Mouse (Mus musculus) neural tube, embryonic 13.5 days (tissue): ENCODE data around the gene 4930512M02Rik. TPM values are rescaled to one million over a fixed set of nuclear protein-coding genes. Genes with fewer than 3 reads are reported as not detected.
"Not testable (repeated sequence)": the region's sequence is repeated elsewhere in the genome, so short reads cannot be mapped to it uniquely, and the experiment has no call there.

ENCODE experiments used
- ATAC-seq: fragments of 200-750 bp; cut with Nextera tagmentation; 2 replicates; pipeline ENCODE4 v1.8.0; 2017; ENCODE audit warnings: low read depth, mild to moderate bottlenecking, moderate TSS enrichment, moderate library complexity
- H3K27ac ChIP-seq: fragments of 300-500 bp; sonication (generic); replicated peaks from 2 replicates; pipeline ENCODE4 v1.5.1; 2015; ENCODE audit warnings: moderate library complexity, mild to moderate bottlenecking, inconsistent platforms
- H3K27me3 ChIP-seq: fragments of 300-500 bp; sonication (generic); 2 replicates; pipeline ENCODE4 v1.6.1; 2015; ENCODE audit warnings: mild to moderate bottlenecking, inconsistent platforms
- H3K36me3 ChIP-seq: fragments of 300-500 bp; sonication (generic); 2 replicates; pipeline ENCODE4 v1.6.1; 2015; ENCODE audit warnings: mild to moderate bottlenecking, inconsistent platforms
- H3K4me1 ChIP-seq: fragments of 300-500 bp; sonication (generic); replicated peaks from 2 replicates; pipeline ENCODE4 v1.6.1; 2015; ENCODE audit warnings: inconsistent platforms
- H3K4me2 ChIP-seq: fragments of 300-500 bp; sonication (generic); 2 replicates; pipeline ENCODE4 v1.6.1; 2015; ENCODE audit warnings: inconsistent platforms, mild to moderate bottlenecking, moderate library complexity
- H3K4me3 ChIP-seq: fragments of 300-500 bp; sonication (generic); 2 replicates; pipeline ENCODE4 v1.5.1; 2015; ENCODE audit warnings: mild to moderate bottlenecking, inconsistent platforms
- H3K9ac ChIP-seq: fragments of 300-500 bp; sonication (generic); 2 replicates; pipeline ENCODE4 v1.6.1; 2015; ENCODE audit warnings: moderate library complexity, mild to moderate bottlenecking, inconsistent platforms
- H3K9me3 ChIP-seq: fragments of 300-500 bp; sonication (generic); 2 replicates; pipeline ENCODE4 v1.6.1; 2016; ENCODE audit warnings: inconsistent platforms
- WGBS: fragments of 180-500 bp; shearing (Covaris S2); methylation state at CpG from one replicate; pipeline ENCODE4 v1.1.7; 2015; 5-methylcytosine and 5-hydroxymethylcytosine counted together
- polyA plus RNA-seq: library from polyadenylated mRNA; unstranded; fragments of >200 nt; fragmentation: Nextera tagmentation; extraction: Ambion mirVana; gene quantifications from 2 replicates; pipeline ENCODE4 v1.2.1, GENCODE M21; 2015

The 4930512M02Rik gene
- polyA plus RNA-seq: not detected in 2 replicates

- not testable (repeated sequence) for H3K27ac ChIP-seq, H3K9ac ChIP-seq, H3K36me3 ChIP-seq, H3K4me3 ChIP-seq, ATAC-seq, H3K4me1 ChIP-seq, H3K27me3 ChIP-seq, H3K9me3 ChIP-seq, H3K4me2 ChIP-seq
- 92% methylated on average over 3 of the region's 4 CpGs for WGBS
Measured at GRCm38 (mm10) chr11:11627735-11628134, at the start of gene 4930512M02Rik. Gene 4930512M02Rik, minus strand, starts transcription at chr11:11627835.

- no peak overlapping the region for H3K27ac ChIP-seq
- H3K4me3 ChIP-seq: no peak overlapping the region
- H3K36me3 ChIP-seq: no peaks in the 10 kb centered on the region
- ATAC-seq: no peak
- H3K4me2 ChIP-seq: no peak overlapping the region
- no peaks in the 10 kb centered on the region for H3K27me3 ChIP-seq
- 77% methylated on average over 7 of the region's 7 CpGs for WGBS
- no peak overlapping the region for H3K9ac ChIP-seq
- H3K4me1 ChIP-seq: no peaks in the 10 kb centered on the region
- no peaks in the 10 kb centered on the region for H3K9me3 ChIP-seq
Measured at GRCm38 (mm10) chr11:11677165-11677564, 49.5 kb upstream of the 4930512M02Rik start.

DNA sequence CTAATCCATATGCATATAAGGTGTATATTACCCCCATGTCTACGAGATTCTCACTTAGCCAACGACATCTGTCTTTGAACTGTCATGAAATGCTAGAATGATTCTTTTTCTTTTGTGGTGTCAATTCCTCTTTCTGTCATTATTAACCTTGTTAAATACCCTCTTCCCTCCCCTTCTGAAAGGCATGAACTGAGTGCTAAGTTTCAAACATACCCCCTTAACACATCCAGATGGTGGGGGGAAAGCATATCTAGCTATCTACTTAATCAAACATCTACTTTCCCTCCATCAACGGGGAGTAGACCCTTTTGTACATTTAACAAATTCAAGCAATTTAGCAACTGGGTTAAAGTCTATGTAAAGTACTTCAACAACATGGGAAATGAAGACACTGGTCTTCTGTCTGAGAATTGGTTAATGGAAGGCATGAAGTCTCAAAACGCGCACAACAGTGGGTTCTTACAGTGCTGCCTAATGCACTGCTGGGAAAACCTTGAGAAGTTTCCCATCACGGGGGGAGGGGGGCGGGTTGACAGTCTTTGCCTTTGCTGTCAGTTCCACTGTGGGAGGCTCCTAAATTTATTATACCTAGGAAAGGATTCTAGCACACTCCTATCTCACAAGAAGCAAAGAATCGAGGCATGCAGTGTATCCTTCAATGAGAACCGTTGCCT, 48.6 kb upstream of the 4930512M02Rik start:
- Histone ChIP-seq H3K27ac (no peak overlapping the region), H3K9ac (no peak overlapping the region), H3K4me1 (no peaks in the 10 kb centered on the region), H3K9me3 (no peaks in the 10 kb centered on the region), H3K36me3 (no peaks in the 10 kb centered on the region), H3K4me3 (no peak overlapping the region), H3K4me2 (no peak overlapping the region), H3K27me3 (no peaks in the 10 kb centered on the region)
- ATAC-seq: no peak
- WGBS: 84% methylated on average over 9 of the region's 9 CpGs

GRCm38 (mm10) chr11:11675063-11675462, 47.4 kb upstream of the 4930512M02Rik start:
- Histone ChIP-seq H3K27ac (no peak overlapping the region), H3K9me3 (no peaks in the 10 kb centered on the region), H3K4me3 (no peak overlapping the region), H3K27me3 (no peaks in the 10 kb centered on the region), H3K36me3 (no peaks in the 10 kb centered on the region), H3K4me1 (no peaks in the 10 kb centered on the region), H3K9ac (no peak overlapping the region), H3K4me2 (no peak overlapping the region)
- ATAC-seq: no peak

- WGBS: 71% methylated on average over 4 of the region's 4 CpGs
- H3K27ac ChIP-seq: no peak overlapping the region
- H3K36me3 ChIP-seq: no peaks in the 10 kb centered on the region
- H3K4me1 ChIP-seq: no peaks in the 10 kb centered on the region
- H3K4me3 ChIP-seq: no peak overlapping the region
- H3K9ac ChIP-seq: no peak overlapping the region
- no peak overlapping the region for H3K4me2 ChIP-seq
- no peak for ATAC-seq
- no peaks in the 10 kb centered on the region for H3K9me3 ChIP-seq
- no peaks in the 10 kb centered on the region for H3K27me3 ChIP-seq
Measured at GRCm38 (mm10) chr11:11672974-11673373, 45.3 kb upstream of the 4930512M02Rik start.

DNA sequence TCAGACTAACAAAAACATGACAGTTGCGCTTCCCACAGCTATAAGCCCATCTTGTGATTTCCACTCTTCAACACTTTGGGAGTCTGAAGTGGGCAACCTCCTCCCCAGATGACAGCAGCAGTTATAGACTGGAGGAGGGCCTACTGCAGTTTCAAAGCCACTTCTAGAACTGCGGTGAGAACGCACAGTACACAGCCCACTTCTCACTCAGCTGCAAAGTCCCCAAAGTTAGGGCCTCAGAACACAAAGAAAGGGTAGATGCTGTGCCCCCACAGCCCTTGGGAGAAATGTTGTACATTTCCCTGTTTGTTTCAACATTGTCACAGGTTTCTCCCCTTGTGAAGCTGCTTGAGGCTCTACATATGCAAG, 40.3 kb upstream of the 4930512M02Rik start:
- 93% methylated on average over 3 of the region's 3 CpGs for WGBS
- Histone ChIP-seq H3K4me2 (no peak overlapping the region), H3K27ac (no peak overlapping the region), H3K36me3 (no peaks in the 10 kb centered on the region), H3K4me3 (no peak overlapping the region), H3K4me1 (no peaks in the 10 kb centered on the region), H3K9ac (no peak overlapping the region), H3K27me3 (no peaks in the 10 kb centered on the region), H3K9me3 (no peaks in the 10 kb centered on the region)
- ATAC-seq: no peak

- Histone ChIP-seq H3K9ac (no peak overlapping the region), H3K4me3 (no peak overlapping the region), H3K27ac (no peak overlapping the region), H3K4me2 (no peak overlapping the region), H3K4me1 (no peaks in the 10 kb centered on the region), H3K9me3 (no peaks in the 10 kb centered on the region), H3K27me3 (no peaks in the 10 kb centered on the region), H3K36me3 (no peaks in the 10 kb centered on the region)
- no peak for ATAC-seq
- WGBS: 83% methylated on average over 4 of the region's 4 CpGs
Measured at GRCm38 (mm10) chr11:11667254-11667921, 39.8 kb upstream of the 4930512M02Rik start.

DNA sequence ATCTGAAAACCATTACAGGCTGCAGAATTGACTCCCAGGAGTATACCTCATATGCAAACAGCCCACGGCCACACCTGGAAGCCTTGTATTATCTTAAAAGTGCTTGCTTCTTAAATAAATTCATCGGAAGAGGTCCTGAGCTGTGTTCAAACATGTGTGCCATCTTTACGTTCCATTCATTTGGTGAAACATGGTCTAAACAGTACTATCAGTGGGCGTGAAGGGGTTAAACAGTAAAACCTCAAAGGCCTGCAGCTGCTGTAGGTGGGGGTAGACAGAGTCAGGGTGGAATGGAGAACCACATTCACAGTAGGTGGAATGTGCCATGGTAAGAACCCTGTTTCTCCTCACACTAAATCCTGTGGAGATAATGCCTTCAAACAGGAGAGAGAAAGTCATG, 33.0 kb upstream of the 4930512M02Rik start:
- no peak overlapping the region for H3K4me2 ChIP-seq
- no peak for ATAC-seq
- no peaks in the 10 kb centered on the region for H3K9me3 ChIP-seq
- WGBS: 86% methylated on average over 4 of the region's 4 CpGs
- H3K27ac ChIP-seq: no peak overlapping the region
- no peak overlapping the region for H3K4me3 ChIP-seq
- H3K36me3 ChIP-seq: no peaks in the 10 kb centered on the region
- H3K4me1 ChIP-seq: 0 out of 2 replicates have a peak, but pooled peaks cover 5% of the 10 kb centered on the region
- H3K27me3 ChIP-seq: no peaks in the 10 kb centered on the region
- H3K9ac ChIP-seq: no peak overlapping the region

- no peaks in the 10 kb centered on the region for H3K36me3 ChIP-seq
- no peaks in the 10 kb centered on the region for H3K27me3 ChIP-seq
- 82% methylated on average over 4 of the region's 4 CpGs for WGBS
- no peak for ATAC-seq
- H3K4me3 ChIP-seq: no peak overlapping the region
- H3K27ac ChIP-seq: no peak overlapping the region
- no peaks in the 10 kb centered on the region for H3K9me3 ChIP-seq
- 0 out of 2 replicates have a peak, but pooled peaks cover 5% of the 10 kb centered on the region for H3K4me1 ChIP-seq
- no peak overlapping the region for H3K4me2 ChIP-seq
- no peak overlapping the region for H3K9ac ChIP-seq
Measured at GRCm38 (mm10) chr11:11658834-11659233, 31.2 kb upstream of the 4930512M02Rik start.

GRCm38 (mm10) chr11:11657634-11658033, 30.0 kb upstream of the 4930512M02Rik start:
- Histone ChIP-seq H3K27me3 (no peaks in the 10 kb centered on the region), H3K9me3 (no peaks in the 10 kb centered on the region), H3K9ac (no peak overlapping the region), H3K4me2 (no peak overlapping the region), H3K27ac (no peak overlapping the region), H3K36me3 (no peaks in the 10 kb centered on the region), H3K4me3 (no peak overlapping the region), H3K4me1 (0 out of 2 replicates have a peak, but pooled peaks cover 5% of the 10 kb centered on the region)
- no peak for ATAC-seq
- 74% methylated on average over 4 of the region's 4 CpGs for WGBS

DNA sequence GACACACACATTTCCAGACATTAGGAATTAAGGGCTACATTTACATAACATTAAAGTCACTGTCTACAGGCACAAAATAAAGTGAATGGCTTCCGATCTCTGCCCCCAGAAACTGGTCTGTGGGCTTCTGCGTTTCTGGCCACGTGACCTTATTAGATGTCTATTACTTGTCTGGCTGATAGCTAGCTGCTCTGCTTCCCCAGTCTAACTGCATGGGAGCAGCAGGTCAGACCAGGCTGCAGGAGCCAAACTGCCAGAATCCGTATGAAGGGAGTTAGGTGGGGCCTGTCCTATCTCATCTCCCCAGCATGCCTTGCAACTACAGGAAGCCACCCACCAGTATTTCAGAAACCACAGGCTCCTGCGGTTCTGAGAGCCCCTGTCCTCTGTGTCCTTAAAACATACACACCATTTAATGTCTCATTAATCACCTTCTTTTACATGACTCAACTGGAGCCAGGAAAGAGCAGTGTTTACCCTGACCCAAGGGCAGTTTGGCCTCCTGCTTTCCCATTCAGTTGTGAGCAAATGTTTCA, 29.4 kb upstream of the 4930512M02Rik start:
- ATAC-seq: no peak
- WGBS: 56% methylated on average over 5 of the region's 5 CpGs

DNA sequence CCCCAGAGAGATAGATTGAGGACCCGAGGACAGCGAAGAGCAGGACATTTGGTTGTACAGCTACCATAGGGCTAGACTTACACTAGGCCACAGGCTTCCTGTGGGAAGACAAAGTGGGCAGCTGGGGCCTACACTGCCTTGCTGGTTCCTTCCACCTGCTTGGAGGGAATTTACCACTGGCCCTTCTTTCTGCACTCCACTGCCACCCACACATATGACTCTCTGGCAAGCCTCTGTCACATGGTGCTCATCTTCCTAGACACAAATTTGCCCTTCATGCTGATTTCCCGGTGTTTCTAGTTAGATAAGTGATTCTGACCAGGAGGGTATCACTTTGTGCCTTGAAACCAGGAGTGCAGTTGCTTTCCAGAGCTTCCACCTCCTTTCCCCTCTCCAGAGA, 28.8 kb upstream of the 4930512M02Rik start:
- Histone ChIP-seq H3K9ac (no peak overlapping the region), H3K4me3 (no peak overlapping the region), H3K27ac (no peak overlapping the region), H3K4me2 (no peak overlapping the region), H3K27me3 (no peaks in the 10 kb centered on the region), H3K9me3 (no peaks in the 10 kb centered on the region), H3K4me1 (0 out of 2 replicates have a peak, but pooled peaks cover 5% of the 10 kb centered on the region), H3K36me3 (no peaks in the 10 kb centered on the region)
- ATAC-seq: no peak
- 87% methylated on average over 3 of the region's 3 CpGs for WGBS

More for the DNA sequence above, 29.4 kb upstream of the 4930512M02Rik start:
- Histone ChIP-seq H3K9me3 (no peaks in the 10 kb centered on the region), H3K9ac (no peak overlapping the region), H3K27me3 (no peaks in the 10 kb centered on the region), H3K27ac (no peak overlapping the region), H3K4me3 (no peak overlapping the region), H3K4me2 (no peak overlapping the region), H3K4me1 (0 out of 2 replicates have a peak, but pooled peaks cover 5% of the 10 kb centered on the region), H3K36me3 (no peaks in the 10 kb centered on the region)
